Mouse (Mus musculus) retina, postnatal 1 day (tissue): ENCODE data around the gene Cldn6.

Source experiments
- DNase-seq: peaks from one replicate; pipeline ENCODE4 v3.0.0-alpha.2; 2012

Cldn6 gene

DNA sequence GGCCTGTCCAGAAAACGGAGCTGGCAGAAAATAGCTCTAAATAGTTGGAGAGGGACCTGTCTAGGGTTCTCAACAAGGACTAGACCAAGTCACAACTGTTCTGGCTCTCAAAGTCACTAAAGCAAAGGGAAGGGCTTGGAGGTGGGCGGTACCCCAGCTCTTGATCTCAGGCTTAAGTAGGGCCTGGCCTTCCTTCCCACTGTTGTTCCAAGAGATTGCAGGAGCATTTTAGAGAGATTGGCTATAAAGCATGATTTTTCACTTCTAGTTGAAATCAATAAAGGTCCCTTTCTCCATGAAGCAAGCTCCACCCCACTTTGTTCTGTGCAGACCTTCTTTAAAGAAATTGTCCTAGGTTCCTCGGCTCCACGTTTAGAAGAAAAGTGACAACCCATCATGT lies 46.4 kb downstream of the Cldn6 start:
- DNase-seq = no peak

DNA sequence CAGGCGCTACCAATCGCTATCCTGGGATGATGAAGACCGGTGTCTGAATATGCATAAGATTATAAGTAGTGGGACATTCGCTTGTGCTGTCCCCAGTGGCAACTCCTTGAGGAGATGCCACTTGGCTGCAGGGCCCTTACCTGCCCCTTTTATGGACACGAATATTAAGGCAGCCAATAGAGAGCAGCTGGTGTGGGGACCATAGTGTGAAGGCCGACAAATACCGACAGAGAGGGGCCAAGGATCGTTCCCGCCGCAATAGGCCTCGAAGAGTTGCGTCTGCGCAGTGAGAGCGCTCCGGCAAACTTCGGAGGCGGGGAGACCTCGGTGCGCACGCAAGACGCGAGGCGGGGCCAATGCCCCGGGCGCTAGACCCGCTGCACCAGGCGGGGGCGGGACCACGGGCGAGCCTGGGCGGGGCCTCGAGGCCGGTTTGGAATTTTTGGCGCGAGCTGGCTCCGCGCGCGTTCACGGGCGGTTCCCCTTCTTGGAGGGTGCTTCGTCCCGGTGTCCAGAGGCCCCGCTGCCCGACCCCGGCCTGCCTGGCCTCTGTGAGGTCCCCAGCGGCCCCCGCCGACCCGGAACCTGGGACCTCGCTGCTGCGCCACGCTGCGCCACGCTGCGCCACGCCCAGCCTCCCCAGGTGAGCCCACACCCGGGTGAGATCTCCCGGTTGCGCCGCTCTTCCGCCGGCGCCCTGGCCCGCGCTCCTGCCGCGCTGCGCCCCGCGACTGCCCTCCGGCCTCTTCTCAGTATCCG lies 47.1 kb downstream of the Cldn6 start, which contains the start of gene Pkmyt1:
Gene Pkmyt1, plus strand, starts transcription at position 338 of the 759 bp plus-strand sequence.
- peak; percentile 95 for DNase-seq

DNA sequence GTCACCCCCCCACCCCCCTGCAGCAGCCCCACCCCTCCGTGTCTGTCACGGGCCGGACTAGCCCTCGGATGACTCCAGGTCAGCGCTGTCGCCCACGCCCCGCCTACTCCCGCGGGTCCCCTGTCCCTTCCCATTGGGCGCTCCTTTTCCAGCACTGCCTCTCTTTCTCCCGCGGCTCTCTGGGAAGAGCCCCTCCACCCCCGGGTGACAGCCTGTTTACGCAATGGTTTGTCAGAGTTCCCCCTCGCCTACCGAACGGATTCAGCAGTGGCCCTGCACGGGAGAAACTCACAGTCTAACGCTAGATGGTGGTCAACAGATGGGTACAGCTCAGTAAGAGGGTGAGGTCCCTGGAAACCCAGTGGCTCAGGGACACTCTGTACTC lies 47.7 kb downstream of the Cldn6 start:
- peak; percentile 92 for DNase-seq

DNA sequence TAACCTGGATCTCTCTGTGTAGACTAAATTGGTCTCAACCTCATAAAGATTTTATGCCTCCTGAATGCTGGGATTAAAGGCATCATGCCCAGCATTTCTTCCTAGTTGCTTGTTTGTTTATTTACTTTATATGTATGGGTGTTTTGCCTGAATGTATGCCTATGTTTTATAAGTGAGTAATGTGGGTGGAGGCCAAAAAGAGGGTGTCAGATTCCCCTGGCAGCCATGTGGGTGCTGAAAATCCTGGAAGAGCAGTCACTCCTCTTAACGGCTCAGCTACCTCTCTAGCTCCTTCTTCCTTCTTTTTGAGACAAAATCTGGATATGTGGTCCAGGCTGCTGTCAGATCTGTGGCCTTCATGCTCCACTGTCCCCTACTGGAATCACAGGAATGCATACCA lies 51.4 kb downstream of the Cldn6 start:
- no peak for DNase-seq
